Mouse (Mus musculus) hindbrain, embryonic 16.5 days (tissue): ENCODE results near the gene Ms4a3. TPM values are rescaled to one million over a fixed set of nuclear protein-coding genes. Genes with fewer than 3 reads are reported as not detected.

Experiments used
- ATAC-seq: fragments of 200-750 bp; cut with Nextera tagmentation; 2 replicates; pipeline ENCODE4 v1.8.0; 2017; ENCODE audit warnings: moderate TSS enrichment, moderate library complexity
- H3K27ac ChIP-seq: fragments of 300-500 bp; sonication (generic); 2 replicates; pipeline ENCODE4 v1.5.1; 2014; ENCODE audit warnings: low read depth, mild to moderate bottlenecking, control low read depth, low read length, moderate library complexity
- H3K27me3 ChIP-seq: fragments of 300-500 bp; sonication (generic); replicated peaks from 2 replicates; pipeline ENCODE4 v1.6.1; 2014; ENCODE audit warnings: low read length; ENCODE audit not compliant: control insufficient read depth, insufficient read depth
- H3K36me3 ChIP-seq: fragments of 300-500 bp; sonication (generic); 2 replicates; pipeline ENCODE4 v1.6.1; 2014; ENCODE audit warnings: mild to moderate bottlenecking, low read length, moderate library complexity, mixed read lengths; ENCODE audit not compliant: control insufficient read depth, insufficient read depth
- H3K4me1 ChIP-seq: fragments of 300-500 bp; sonication (generic); 2 replicates; pipeline ENCODE4 v1.6.1; 2014; ENCODE audit warnings: low read depth, low read length; ENCODE audit not compliant: control insufficient read depth, insufficient read depth
- H3K4me2 ChIP-seq: fragments of 300-500 bp; sonication (generic); 2 replicates; pipeline ENCODE4 v1.6.1; 2014; ENCODE audit warnings: mild to moderate bottlenecking, low read length, control low read depth, moderate library complexity
- H3K4me3 ChIP-seq: fragments of 300-500 bp; sonication (generic); 2 replicates; pipeline ENCODE4 v1.5.1; 2014; ENCODE audit warnings: mild to moderate bottlenecking, low read length, control low read depth, moderate library complexity
- H3K9ac ChIP-seq: fragments of 300-500 bp; sonication (generic); 2 replicates; pipeline ENCODE4 v1.6.1; 2014; ENCODE audit warnings: low read depth, mild to moderate bottlenecking, control low read depth, low read length, moderate library complexity
- H3K9me3 ChIP-seq: fragments of 300-500 bp; sonication (generic); 2 replicates; pipeline ENCODE4 v1.6.1; 2014; ENCODE audit warnings: mild to moderate bottlenecking, low read length, moderate library complexity; ENCODE audit not compliant: control insufficient read depth
- WGBS: fragments of 180-500 bp; shearing (Covaris S2); extraction: QIAGEN DNeasy Blood & Tissue Kit; methylation state at CpG from one replicate; pipeline ENCODE4 v1.1.7; 2014; 5-methylcytosine and 5-hydroxymethylcytosine counted together
- polyA plus RNA-seq: library from polyadenylated mRNA; unstranded; fragments of >200 nt; fragmentation: Nextera tagmentation; extraction: Ambion mirVana; gene quantifications from 2 replicates; pipeline ENCODE4 v1.2.1, GENCODE M21; 2015

Ms4a3 gene
- polyA plus RNA-seq, 1 experiment from 2014 or later, result not detected

- 94% methylated on average over 2 of the region's 2 CpGs for WGBS
- Histone ChIP-seq H3K36me3 (no peaks in the 10 kb centered on the region), H3K9ac (no peak within 1 kb of the TSS), H3K4me3 (no peak within 1 kb of the TSS), H3K4me1 (no peaks in the 10 kb centered on the region), H3K4me2 (no peak within 1 kb of the TSS), H3K9me3 (no peaks in the 10 kb centered on the region), H3K27ac (no peak within 1 kb of the TSS), H3K27me3 (no peaks in the 10 kb centered on the region)
- ATAC-seq, result no peak
Measured at GRCm38 (mm10) chr19:11604603-11605002, 36.0 kb downstream of the Ms4a3 start, which contains the start of gene Ms4a6d. Gene Ms4a6d (minus strand): TSS chr19:11604849.

- Histone ChIP-seq H3K4me2 (no peak overlapping the region), H3K4me1 (no peaks in the 10 kb centered on the region), H3K4me3 (no peak overlapping the region), H3K9ac (no peak overlapping the region), H3K27ac (no peak overlapping the region), H3K36me3 (no peaks in the 10 kb centered on the region), H3K27me3 (no peaks in the 10 kb centered on the region), H3K9me3 (no peaks in the 10 kb centered on the region)
- no peak for ATAC-seq
- 94% methylated on average over 2 of the region's 2 CpGs for WGBS
Measured at GRCm38 (mm10) chr19:11602026-11602425, 38.6 kb downstream of the Ms4a3 start.

- 91% methylated on average over 3 of the region's 3 CpGs for WGBS
- H3K9me3 ChIP-seq, result no peaks in the 10 kb centered on the region
- no peak overlapping the region for H3K4me2 ChIP-seq
- H3K9ac ChIP-seq, result no peak overlapping the region
- no peaks in the 10 kb centered on the region for H3K27me3 ChIP-seq
- H3K4me1 ChIP-seq, result no peaks in the 10 kb centered on the region
- no peaks in the 10 kb centered on the region for H3K36me3 ChIP-seq
- H3K27ac ChIP-seq, result no peak overlapping the region
- no peak for ATAC-seq
- no peak overlapping the region for H3K4me3 ChIP-seq
Measured at GRCm38 (mm10) chr19:11601349-11601748, 39.3 kb downstream of the Ms4a3 start.

GRCm38 (mm10) chr19:11589891-11590449 is 50.7 kb downstream of the Ms4a3 start:
- Histone ChIP-seq H3K4me2 (no peak overlapping the region), H3K9me3 (no peaks in the 10 kb centered on the region), H3K36me3 (no peaks in the 10 kb centered on the region), H3K4me1 (no peaks in the 10 kb centered on the region), H3K27ac (no peak overlapping the region), H3K27me3 (no peaks in the 10 kb centered on the region), H3K9ac (no peak overlapping the region), H3K4me3 (no peak overlapping the region)
- 68% methylated on average over 2 of the region's 2 CpGs for WGBS
- no peak for ATAC-seq

- H3K27me3 ChIP-seq, result no peaks in the 10 kb centered on the region
- ATAC-seq, result no peak
- no peak overlapping the region for H3K27ac ChIP-seq
- no peak overlapping the region for H3K4me2 ChIP-seq
- H3K4me3 ChIP-seq, result no peak overlapping the region
- H3K4me1 ChIP-seq, result no peaks in the 10 kb centered on the region
- H3K9ac ChIP-seq, result no peak overlapping the region
- WGBS, result 75% methylated on average over 4 of the region's 4 CpGs
- H3K36me3 ChIP-seq, result no peaks in the 10 kb centered on the region
- no peaks in the 10 kb centered on the region for H3K9me3 ChIP-seq
Measured at GRCm38 (mm10) chr19:11589205-11589604, 51.4 kb downstream of the Ms4a3 start.

Other genes starting within 250 kb of the Ms4a3 start
- 0.53 TPM in 1 of 2 replicates, not detected in the other for gene Ms4a4c, start 236.1 kb downstream of the Ms4a3 start, polyA plus RNA-seq
- not detected in 2 replicates for gene Ms4a4b, start 197.3 kb downstream of the Ms4a3 start, polyA plus RNA-seq
- gene Ms4a6c, start 171.5 kb downstream of the Ms4a3 start, polyA plus RNA-seq, result 2.2 and 2.5 TPM in 2 replicates
- gene Gm8369, start 154.9 kb downstream of the Ms4a3 start, polyA plus RNA-seq, result not detected in 2 replicates
- gene Ms4a6b, start 124.3 kb downstream of the Ms4a3 start, polyA plus RNA-seq, result 2.2 and 3.1 TPM in 2 replicates
- not detected in 2 replicates for gene Ms4a4d, start 104.0 kb downstream of the Ms4a3 start, polyA plus RNA-seq
- 1.9 and 2.1 TPM in 2 replicates for gene Ms4a6d, start 36.0 kb downstream of the Ms4a3 start, polyA plus RNA-seq
- 0.10 and 0.32 TPM in 2 replicates for gene Ms4a2, start 17.1 kb downstream of the Ms4a3 start, polyA plus RNA-seq
- gene Oosp2, start 19.7 kb upstream of the Ms4a3 start, polyA plus RNA-seq, result not detected in 2 replicates
- not detected in 2 replicates for gene Oosp1, start 50.3 kb upstream of the Ms4a3 start, polyA plus RNA-seq
- not detected in 2 replicates for gene Oosp3, start 56.2 kb upstream of the Ms4a3 start, polyA plus RNA-seq
- gene Gif, start 106.7 kb upstream of the Ms4a3 start, polyA plus RNA-seq, result not detected in 2 replicates
- gene Mrpl16, start 129.5 kb upstream of the Ms4a3 start, polyA plus RNA-seq, result 46.2 and 49.1 TPM in 2 replicates
- 20.1 and 21.1 TPM in 2 replicates for gene Stx3, start 178.6 kb upstream of the Ms4a3 start, polyA plus RNA-seq
- gene Olfr1417, start 198.4 kb upstream of the Ms4a3 start, polyA plus RNA-seq, result 0.11 and 0.33 TPM in 2 replicates
- gene Olfr1418, start 220.2 kb upstream of the Ms4a3 start, polyA plus RNA-seq, result not detected in 2 replicates
- not detected in 2 replicates for gene Olfr1419, start 234.3 kb upstream of the Ms4a3 start, polyA plus RNA-seq
- gene Olfr1420, start 245.7 kb upstream of the Ms4a3 start, polyA plus RNA-seq, result not detected in 2 replicates